In the genomic region with DNA sequence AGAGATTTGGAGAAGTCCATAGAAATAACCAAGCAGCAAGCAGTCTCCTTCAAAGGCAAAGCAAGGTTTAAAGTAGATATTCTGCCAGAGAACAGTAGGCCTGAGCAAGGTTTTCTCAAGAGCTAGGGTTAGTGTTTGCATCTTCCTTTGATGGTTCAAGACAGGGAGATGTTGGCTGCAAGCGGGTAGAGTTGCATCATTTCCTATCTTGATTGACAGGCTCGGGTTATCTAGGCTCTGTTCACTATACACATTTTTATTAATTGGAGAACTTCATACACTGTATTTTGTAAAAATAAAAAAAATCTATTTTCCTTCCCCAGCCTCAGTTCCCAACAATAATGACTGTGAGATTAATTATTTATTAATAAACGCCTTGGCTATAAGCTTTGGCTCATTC, we compare ENCODE assay signal across 24 mouse cellular contexts.
"Had no signal": no experiment of that assay in that cellular context is flagged by ENCODE, and none has a peak within 500 bp of the region (broad histone marks: within the 10 kb centered on the region; RNA-seq: fewer than 3 reads in every experiment).

No protein-coding gene starts in this region.

- H3K9me3 ChIP-seq: heart, embryonic 13.5 days; heart, embryonic 15.5 days; hindbrain, embryonic 15.5 days; kidney, embryonic 15.5 days; limb, embryonic 13.5 days; limb, embryonic 15.5 days; liver, embryonic 12.5 days had no signal

- H3K36me3 ChIP-seq: heart, embryonic 13.5 days; heart, embryonic 15.5 days; hindbrain, embryonic 15.5 days; kidney, embryonic 15.5 days; limb, embryonic 13.5 days; limb, embryonic 15.5 days; liver, embryonic 12.5 days had no signal

- H3K4me2 ChIP-seq: heart, embryonic 11.5 days; heart, embryonic 13.5 days; heart, embryonic 15.5 days; hindbrain, embryonic 15.5 days; kidney, embryonic 15.5 days; limb, embryonic 13.5 days; limb, embryonic 15.5 days; liver, embryonic 12.5 days had no signal

- H3K4me3 ChIP-seq: heart, adult 2 months; heart, embryonic 13.5 days; heart, embryonic 15.5 days; hindbrain, embryonic 15.5 days; kidney, embryonic 15.5 days; limb, embryonic 13.5 days; limb, embryonic 15.5 days; liver, embryonic 12.5 days had no signal

- H3K27me3 ChIP-seq: heart, embryonic 13.5 days; heart, embryonic 15.5 days; hindbrain, embryonic 15.5 days; kidney, embryonic 15.5 days; limb, embryonic 13.5 days; limb, embryonic 15.5 days; liver, embryonic 12.5 days had no signal

- ATAC-seq: hindbrain, postnatal 0 days; intestine, embryonic 16.5 days; liver, embryonic 12.5 days had no signal

- H3K4me1 ChIP-seq: heart, embryonic 15.5 days; hindbrain, embryonic 15.5 days; kidney, embryonic 15.5 days; limb, embryonic 15.5 days; liver, embryonic 12.5 days had no signal

- DNase-seq: gastrocnemius, postnatal 14 days; gastrocnemius, postnatal 36 days; heart, adult 2 months; heart, postnatal 14 days; heart, postnatal 36 days; kidney, adult 11 months; kidney, adult 2 months; kidney, adult 9 months; kidney, postnatal 14 days; kidney, postnatal 36 days; layer of hippocampus, adult 9-11 months; layer of hippocampus, postnatal 36 days; left cerebral cortex, postnatal 4 days had no signal

- H3K27ac ChIP-seq: heart, adult 2 months; heart, embryonic 13.5 days; heart, embryonic 15.5 days; hindbrain, embryonic 15.5 days; hindbrain, postnatal 0 days; kidney, embryonic 15.5 days; kidney, postnatal 0 days; limb, embryonic 13.5 days; limb, embryonic 15.5 days; liver, embryonic 12.5 days had no signal

- H3K9ac ChIP-seq: heart, embryonic 13.5 days; heart, embryonic 15.5 days; hindbrain, embryonic 15.5 days; kidney, embryonic 15.5 days; limb, embryonic 13.5 days; limb, embryonic 15.5 days; liver, embryonic 12.5 days had no signal
